Mouse (Mus musculus): Measurements from ENCODE around the gene Prr14l.
"Not testable (repeated sequence)": the region's sequence is repeated elsewhere in the genome, so short reads cannot be mapped to it uniquely, and the experiment has no call there.

Gene Prr14l

DNA sequence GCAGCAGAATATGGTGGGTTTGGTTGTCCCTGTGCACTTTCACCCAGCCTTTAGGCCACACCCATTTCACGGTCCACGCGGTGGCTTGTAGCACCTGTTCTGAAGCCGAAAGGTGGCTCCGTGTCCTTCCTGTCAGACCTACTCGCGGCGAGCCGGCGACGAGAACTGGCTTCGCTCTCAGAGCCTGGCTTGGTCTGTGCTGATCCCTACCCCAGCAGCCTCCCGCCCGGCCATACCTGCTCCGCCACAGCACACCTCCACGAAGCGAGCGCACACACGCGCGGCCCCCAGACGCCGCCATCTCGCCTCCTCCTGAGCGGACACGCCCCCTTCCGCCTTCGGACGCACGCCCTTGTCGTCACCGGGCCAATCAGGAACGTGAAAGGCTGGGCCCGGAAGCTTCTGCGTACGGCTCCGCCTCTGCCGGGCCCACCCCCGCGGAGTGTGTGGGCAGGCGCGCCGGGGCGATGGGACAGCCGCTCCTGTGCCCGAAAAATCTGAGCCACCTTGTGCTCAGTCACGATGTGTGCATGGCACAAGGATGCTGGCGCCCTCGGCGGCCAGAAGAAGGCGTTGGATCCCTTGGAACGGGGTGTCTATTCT is 68.6 kb downstream of the Prr14l start, which contains the start of gene Pisd:
Gene Pisd (minus strand): TSS at position 334 of the 603 bp plus-strand sequence.
- peak; percentile 92 for DNase-seq (ENCODE audit: low spot score)

- no peak for DNase-seq (ENCODE audit: low spot score)
Observed at GRCm38 (mm10) chr5:32784726-32785125, 69.3 kb downstream of the Prr14l start.

DNA sequence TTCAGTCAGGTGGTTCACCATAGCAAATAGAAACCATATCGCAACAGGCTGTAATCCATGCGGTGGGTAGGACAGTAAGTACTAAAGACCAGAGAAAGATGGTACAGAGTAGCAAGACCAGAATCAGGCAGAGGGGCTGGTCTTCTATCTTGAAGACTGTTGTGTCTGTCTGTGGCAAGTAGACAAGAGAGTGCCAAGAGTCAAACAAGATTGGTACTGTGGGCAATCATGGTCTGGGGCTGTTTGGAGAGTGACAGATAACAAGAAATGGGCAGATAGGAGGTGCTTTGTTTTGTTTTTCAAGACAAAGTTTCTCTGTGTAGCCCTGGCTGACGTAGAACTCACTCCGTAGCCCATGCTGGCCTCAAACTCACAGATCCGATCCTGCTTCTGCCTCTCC is 72.5 kb downstream of the Prr14l start:
- DNase-seq (ENCODE audit: low spot score): no peak

GRCm38 (mm10) chr5:32778168-32778567 is 75.9 kb downstream of the Prr14l start:
- no peak for DNase-seq (ENCODE audit: low spot score)

- no peak for DNase-seq (ENCODE audit: low spot score)
Observed at GRCm38 (mm10) chr5:32772361-32772760, 81.7 kb downstream of the Prr14l start.

- no peak for DNase-seq (ENCODE audit: low spot score)
Observed at GRCm38 (mm10) chr5:32767636-32768373, 86.3 kb downstream of the Prr14l start.

DNA sequence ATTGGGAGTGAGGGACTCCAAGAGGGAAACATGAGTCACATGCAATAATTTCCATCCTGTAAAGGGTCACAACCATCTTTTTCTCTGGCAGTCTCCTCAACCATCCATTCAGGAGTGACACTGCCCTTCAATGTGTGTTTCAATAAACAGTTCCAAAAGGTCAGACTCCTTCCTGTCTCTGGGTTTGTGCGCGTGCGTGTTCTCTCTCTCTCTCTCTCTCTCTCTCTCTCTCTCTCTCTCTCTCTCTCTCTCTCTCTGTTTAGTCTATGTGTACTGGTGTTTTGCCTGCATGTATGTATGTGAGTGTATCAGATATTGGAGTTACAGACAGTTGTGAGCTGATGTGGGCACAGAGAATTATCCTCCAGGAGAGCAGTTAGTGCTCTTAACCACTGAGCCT is 87.1 kb downstream of the Prr14l start:
- DNase-seq (ENCODE audit: low spot score): no peak

- no peak for DNase-seq (ENCODE audit: low spot score)
Observed at GRCm38 (mm10) chr5:32761566-32762140, 92.4 kb downstream of the Prr14l start.

- DNase-seq (ENCODE audit: low spot score): peak; percentile 58
Observed at GRCm38 (mm10) chr5:32760787-32761186, 93.3 kb downstream of the Prr14l start.

DNA sequence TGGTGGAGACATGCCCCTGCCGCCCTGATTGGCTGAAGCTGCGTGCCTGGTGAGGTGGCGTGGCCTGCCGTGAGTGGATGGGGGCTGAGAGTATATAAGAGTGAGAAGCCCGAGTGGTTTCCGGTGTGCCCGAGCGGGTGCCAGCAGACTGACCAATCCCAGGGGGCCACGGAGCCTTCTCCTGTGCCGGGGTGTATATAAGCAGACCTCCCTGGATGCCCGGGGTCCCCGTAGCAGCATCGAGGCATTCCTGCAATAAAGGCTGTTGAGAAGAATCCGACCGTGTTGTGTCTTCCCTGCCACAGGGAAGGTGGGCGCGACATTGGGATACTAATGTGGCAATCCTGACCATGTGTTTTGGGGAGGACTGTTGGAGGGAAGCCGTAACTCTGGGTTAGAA is 93.7 kb downstream of the Prr14l start:
- not testable (repeated sequence) for DNase-seq (ENCODE audit: low spot score)

- DNase-seq (ENCODE audit: low spot score): no peak
Observed at GRCm38 (mm10) chr5:32759662-32760061, 94.4 kb downstream of the Prr14l start.

DNA sequence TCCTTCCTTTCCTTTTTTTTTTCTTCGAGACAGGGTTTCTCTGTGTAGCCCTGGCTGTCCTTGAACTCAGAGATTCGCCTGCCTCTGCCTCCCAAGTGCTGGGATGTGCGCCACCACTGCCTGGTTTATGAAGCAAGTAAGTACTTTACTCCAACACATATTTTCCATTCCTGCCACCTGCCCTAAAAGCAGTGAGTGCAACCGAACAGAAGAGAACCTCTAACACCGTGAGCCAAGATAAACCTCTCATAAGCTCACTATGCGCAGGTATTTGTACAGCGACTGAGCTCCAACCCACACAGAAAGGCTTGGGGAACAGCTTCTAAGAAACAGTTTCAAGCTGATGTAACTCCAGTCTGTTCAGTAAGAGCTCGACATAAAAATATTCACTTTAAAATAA is 97.9 kb downstream of the Prr14l start:
- no peak for DNase-seq (ENCODE audit: low spot score)

GRCm38 (mm10) chr5:32751736-32752135 is 102.3 kb downstream of the Prr14l start:
- DNase-seq (ENCODE audit: low spot score): no peak

DNA sequence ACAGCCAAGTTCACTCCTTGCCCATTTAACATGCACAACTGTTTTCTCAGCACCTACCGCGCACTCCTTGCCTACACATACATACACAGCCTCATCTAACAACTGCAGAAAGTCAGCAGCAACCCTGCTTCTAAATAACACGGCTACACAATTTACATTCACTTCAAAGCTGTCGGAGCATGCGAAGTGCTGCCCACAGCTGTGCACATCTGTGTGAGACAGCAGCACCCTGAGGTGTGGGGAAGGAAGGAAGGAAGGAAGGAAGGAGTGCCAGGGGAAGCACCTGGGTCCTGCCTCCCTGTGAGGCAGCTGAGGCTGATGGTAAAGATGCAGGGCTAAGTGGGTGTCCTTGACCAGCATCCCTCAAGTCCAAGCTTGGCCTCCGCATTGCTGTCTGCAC is 105.1 kb downstream of the Prr14l start:
- DNase-seq (ENCODE audit: low spot score): no peak

DNA sequence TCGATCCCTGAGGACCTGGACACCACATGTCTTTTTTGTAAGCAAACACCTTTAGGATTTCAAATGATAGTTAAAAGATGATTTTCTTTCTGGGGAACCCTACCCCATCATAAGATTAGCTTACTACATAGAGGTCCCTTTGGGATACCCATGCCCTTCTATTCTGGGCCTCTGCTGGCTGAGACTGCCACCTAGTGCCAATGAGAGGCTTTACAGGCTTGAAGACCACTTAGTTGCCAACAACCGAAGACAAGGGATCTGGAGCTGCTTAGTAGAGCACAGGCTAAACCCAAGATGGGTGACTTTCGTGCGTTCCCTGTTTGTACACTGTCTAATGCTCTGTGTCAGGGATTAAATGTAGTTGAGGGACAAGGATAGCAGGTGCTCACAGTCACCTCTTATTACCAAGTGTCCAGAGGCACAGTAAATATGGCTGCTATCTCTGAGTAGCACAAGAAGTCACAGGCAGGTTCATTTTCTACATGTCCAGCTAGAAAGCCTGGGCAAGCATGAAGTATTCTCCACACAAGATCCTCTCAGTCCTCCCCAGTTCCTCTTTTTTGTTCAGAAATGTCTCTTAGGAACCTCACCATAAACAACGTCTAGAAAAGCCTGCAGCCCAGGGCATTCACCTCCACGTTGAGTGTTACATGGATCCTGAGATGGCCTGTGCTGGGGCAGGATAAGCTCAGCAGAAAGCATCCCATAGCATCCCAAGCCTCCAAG is 106.2 kb downstream of the Prr14l start:
- DNase-seq (ENCODE audit: low spot score): peak; percentile 44

DNA sequence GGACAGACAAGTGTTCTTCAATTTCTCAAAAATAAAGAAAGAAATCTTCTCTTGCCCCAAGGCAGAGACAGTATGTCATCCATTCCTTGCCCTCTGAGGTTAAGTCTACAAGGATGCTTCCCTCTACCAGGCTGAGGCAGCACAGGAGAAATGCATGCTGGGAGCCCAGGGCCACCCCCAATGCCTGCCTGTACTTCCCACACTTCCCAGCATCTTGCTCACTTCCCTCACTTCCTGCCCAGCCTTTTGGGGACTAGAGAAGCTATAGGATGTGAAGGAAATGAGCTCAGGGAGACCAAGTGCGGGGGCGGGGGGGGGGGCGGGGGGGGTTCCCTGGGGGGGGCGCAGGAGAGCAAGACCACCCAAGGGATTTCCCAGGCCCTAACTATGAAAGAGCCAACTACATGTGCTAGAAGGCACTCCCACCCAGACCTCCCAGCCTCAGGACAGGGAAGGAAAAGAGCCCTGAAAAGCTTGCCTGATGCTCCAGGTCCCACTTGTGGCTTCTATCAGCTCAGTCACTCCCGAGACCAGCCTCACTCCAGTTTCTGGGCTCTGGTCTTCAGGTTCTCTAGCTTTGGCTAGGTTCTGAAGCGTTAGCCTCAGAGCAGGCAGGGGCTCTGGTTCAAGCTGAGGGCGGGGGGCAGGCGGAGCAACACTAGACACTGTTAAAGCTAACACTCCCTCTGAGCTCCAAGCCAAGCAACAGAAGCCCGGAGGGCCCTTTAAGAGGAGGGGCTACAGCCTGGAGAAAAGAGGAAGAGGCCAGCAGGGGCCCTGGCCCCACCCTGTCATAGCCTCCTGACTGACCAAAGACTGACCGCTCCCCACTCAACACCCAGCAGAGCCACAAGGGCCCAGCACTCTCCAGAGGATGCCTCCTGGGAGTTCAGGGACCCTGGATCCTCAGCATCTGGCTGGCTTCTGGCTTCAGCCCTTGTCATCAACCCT is 108.1 kb downstream of the Prr14l start:
- DNase-seq (ENCODE audit: low spot score): peak; percentile 88

DNA sequence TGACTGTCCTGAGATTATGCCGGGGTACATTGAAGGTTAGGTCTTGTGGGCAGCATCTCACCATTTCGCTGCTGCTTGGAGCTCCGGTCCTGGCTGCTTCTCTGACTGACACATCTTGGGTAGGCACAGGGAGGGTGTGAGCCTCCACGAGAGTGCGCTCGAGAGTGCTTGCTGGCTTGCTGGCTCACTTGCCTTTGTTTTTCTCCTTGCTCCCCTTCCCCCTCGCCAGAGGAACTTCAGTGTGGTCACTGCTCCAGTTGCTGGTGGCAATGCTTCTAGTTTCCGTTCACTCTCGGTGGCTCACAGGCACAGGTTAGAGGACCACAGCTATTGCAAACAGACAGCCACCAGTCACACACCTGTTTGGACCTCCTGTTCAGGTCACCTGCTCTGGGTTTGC is 111.9 kb downstream of the Prr14l start:
- DNase-seq (ENCODE audit: low spot score): no peak

- not testable (repeated sequence) for DNase-seq (ENCODE audit: low spot score)
Observed at GRCm38 (mm10) chr5:32741377-32741776, 112.7 kb downstream of the Prr14l start.

DNA sequence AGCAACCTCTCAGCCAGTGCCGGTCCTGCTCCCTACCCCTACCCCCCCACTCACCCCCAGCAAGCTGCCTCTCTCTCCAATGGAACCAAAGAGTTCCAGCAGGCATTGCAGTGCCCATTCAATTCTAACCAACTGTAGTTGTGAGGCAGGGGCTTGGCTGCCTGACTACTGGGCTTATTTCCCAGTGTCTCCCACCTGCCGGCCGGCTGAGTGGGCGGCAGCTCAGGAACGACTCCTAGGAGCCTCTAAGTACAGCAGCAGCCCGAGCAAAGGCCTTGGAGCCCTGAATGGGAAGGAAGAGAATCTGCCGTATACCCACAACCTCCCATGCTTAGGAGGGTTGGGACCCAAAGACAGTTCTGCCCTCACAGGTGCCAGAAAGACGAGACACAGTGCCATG is 113.2 kb downstream of the Prr14l start:
- DNase-seq (ENCODE audit: low spot score): not testable (repeated sequence)

GRCm38 (mm10) chr5:32740138-32740537 is 113.9 kb downstream of the Prr14l start:
- DNase-seq (ENCODE audit: low spot score): no peak
